Mouse (Mus musculus): ENCODE measurements around the gene Ms4a5. TPM values are rescaled to one million over a fixed set of nuclear protein-coding genes. Genes with fewer than 3 reads are reported as not detected.

Ms4a5 gene
- polyA plus RNA-seq, 1 experiment from 2014 or later = not detected

Other genes with a start within 250 kb of the Ms4a5 start
- 0.21 TPM in 1 of 2 replicates, not detected in the other for gene Ms4a8a, start 202.8 kb downstream of the Ms4a5 start, polyA plus RNA-seq (2015; fragmentation: Nextera tagmentation; extraction: Ambion mirVana)
- gene 1700017D01Rik, start 153.0 kb downstream of the Ms4a5 start, polyA plus RNA-seq (2015; fragmentation: Nextera tagmentation; extraction: Ambion mirVana) = not detected in 2 replicates
- gene 1700025F22Rik, start 118.6 kb downstream of the Ms4a5 start, polyA plus RNA-seq (2015; fragmentation: Nextera tagmentation; extraction: Ambion mirVana) = not detected in 2 replicates
- not detected in 2 replicates for gene Ms4a13, start 87.1 kb downstream of the Ms4a5 start, polyA plus RNA-seq (2015; fragmentation: Nextera tagmentation; extraction: Ambion mirVana)
- not detected in 2 replicates for gene Ms4a12, start 51.4 kb downstream of the Ms4a5 start, polyA plus RNA-seq (2015; fragmentation: Nextera tagmentation; extraction: Ambion mirVana)
- not detected in 2 replicates for gene Ms4a1, start 17.6 kb downstream of the Ms4a5 start, polyA plus RNA-seq (2015; fragmentation: Nextera tagmentation; extraction: Ambion mirVana)
- gene Ms4a14, start 30.6 kb upstream of the Ms4a5 start, polyA plus RNA-seq (2015; fragmentation: Nextera tagmentation; extraction: Ambion mirVana) = 0.05 TPM in 1 of 2 replicates, not detected in the other
- 2.7 and 3.6 TPM in 2 replicates for gene Ms4a7, start 52.3 kb upstream of the Ms4a5 start, polyA plus RNA-seq (2015; fragmentation: Nextera tagmentation; extraction: Ambion mirVana)
- gene Ms4a4a, start 91.7 kb upstream of the Ms4a5 start, polyA plus RNA-seq (2015; fragmentation: Nextera tagmentation; extraction: Ambion mirVana) = 2.8 and 4.2 TPM in 2 replicates
- 0.27 and 1.3 TPM in 2 replicates for gene Ms4a4c, start 120.9 kb upstream of the Ms4a5 start, polyA plus RNA-seq (2015; fragmentation: Nextera tagmentation; extraction: Ambion mirVana)
- gene Ms4a4b, start 159.7 kb upstream of the Ms4a5 start, polyA plus RNA-seq (2015; fragmentation: Nextera tagmentation; extraction: Ambion mirVana) = not detected in 2 replicates
- gene Ms4a6c, start 185.5 kb upstream of the Ms4a5 start, polyA plus RNA-seq (2015; fragmentation: Nextera tagmentation; extraction: Ambion mirVana) = 2.8 and 3.7 TPM in 2 replicates
- gene Gm8369, start 202.1 kb upstream of the Ms4a5 start, polyA plus RNA-seq (2015; fragmentation: Nextera tagmentation; extraction: Ambion mirVana) = not detected in 2 replicates
- 3.0 and 3.7 TPM in 2 replicates for gene Ms4a6b, start 232.6 kb upstream of the Ms4a5 start, polyA plus RNA-seq (2015; fragmentation: Nextera tagmentation; extraction: Ambion mirVana)